Comparison of ENCODE assay signal across 11 mouse cellular contexts in the genomic region with DNA sequence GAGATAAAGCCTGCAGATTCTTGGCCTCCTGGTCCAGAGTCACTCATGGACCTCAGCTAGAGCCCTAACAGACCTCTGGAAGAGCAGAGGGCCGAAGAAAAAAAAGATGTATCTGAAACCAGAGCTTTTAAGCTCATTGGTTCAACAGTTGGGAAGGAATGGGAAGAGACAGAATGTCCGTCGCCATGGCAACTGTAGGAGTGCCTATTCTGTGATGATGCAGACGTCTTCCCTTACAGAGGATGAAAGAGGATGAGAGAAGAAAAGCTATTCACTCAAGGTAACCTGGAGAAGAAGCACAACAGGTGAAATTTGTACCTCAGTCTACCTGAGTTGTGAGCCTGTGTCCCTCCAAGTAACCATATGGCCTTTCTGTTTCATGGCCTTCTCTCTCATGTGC. TPM values are rescaled to one million over a fixed set of nuclear protein-coding genes. Genes with fewer than 3 reads are reported as not detected.
DNase-seq lines count a peak whose midpoint lies in the region; ATAC-seq and TF ChIP-seq lines count a peak whose summit lies in the region.
"Had no signal": no experiment of that assay in that cellular context is flagged by ENCODE, and none has a peak within 500 bp of the region (broad histone marks: within the 10 kb centered on the region; RNA-seq: fewer than 3 reads in every experiment).

No protein-coding gene starts in this region.

- no peak overlapping the region for H3K4me3 ChIP-seq in forebrain, embryonic 13.5 days
- no peak overlapping the region for H3K4me3 ChIP-seq in forebrain, embryonic 10.5 days
- H3K4me3 ChIP-seq in layer of hippocampus, adult 2 months = no peak overlapping the region

- no peaks in the 10 kb centered on the region for H3K27me3 ChIP-seq in forebrain, embryonic 13.5 days
- no peaks in the 10 kb centered on the region for H3K27me3 ChIP-seq in forebrain, embryonic 10.5 days (ENCODE audit: poor library complexity, severe bottlenecking)

- H3K27ac ChIP-seq in forebrain, embryonic 13.5 days = no peak overlapping the region
- H3K27ac ChIP-seq in forebrain, embryonic 10.5 days = no peak overlapping the region
- peak overlapping the region; percentile 54; the same call in 1 of the 2 replicates for H3K27ac ChIP-seq in layer of hippocampus, adult 2 months

- WGBS in forebrain, embryonic 13.5 days = 57% methylated on average over 4 of the region's 4 CpGs
- WGBS in forebrain, embryonic 10.5 days = 56% methylated on average over 4 of the region's 4 CpGs

- no peaks in the 10 kb centered on the region for H3K36me3 ChIP-seq in forebrain, embryonic 13.5 days (ENCODE audit: poor library complexity, severe bottlenecking)
- no peaks in the 10 kb centered on the region for H3K36me3 ChIP-seq in forebrain, embryonic 10.5 days (replicated peaks)

- no peaks in the 10 kb centered on the region for H3K4me1 ChIP-seq in forebrain, embryonic 13.5 days
- no peaks in the 10 kb centered on the region for H3K4me1 ChIP-seq in forebrain, embryonic 10.5 days

- peak; percentile 86; the same call in 1 of the 2 replicates for ATAC-seq in forebrain, embryonic 13.5 days
- no peak for ATAC-seq in erythroblast, adult 5-6 weeks (replicated peaks; ENCODE audit: low FRiP score, poor library complexity, severe bottlenecking)

- no peaks in the 10 kb centered on the region for H3K9me3 ChIP-seq in forebrain, embryonic 13.5 days (replicated peaks)
- H3K9me3 ChIP-seq in forebrain, embryonic 10.5 days = no peaks in the 10 kb centered on the region

- H3K4me2 ChIP-seq in forebrain, embryonic 13.5 days = no peak overlapping the region
- H3K4me2 ChIP-seq: liver, embryonic 11.5 days had no signal

- no peak for DNase-seq in forebrain, embryonic 10.5 days (ENCODE audit: extremely low spot score, low spot score)
- peak; percentile 84 for DNase-seq in brain, adult 2 months (ENCODE audit: low read depth, low spot score)
- DNase-seq in layer of hippocampus, adult 2 months (ENCODE audit: low spot score in 2 of 2) = peak; percentile 37 to 54
- DNase-seq in retina, embryonic 14.5 days (ENCODE audit: low spot score) = peak; percentile 19
- no peak for DNase-seq in kidney, adult 18-20 months
- no peak for DNase-seq in thymus, postnatal 36 days
- DNase-seq: cerebellum, adult 11 months; kidney, postnatal 10 days had no signal

- no peak overlapping the region for H3K9ac ChIP-seq in forebrain, embryonic 13.5 days

- TF ChIP-seq CTCF in layer of hippocampus, adult 2 months (conservative IDR thresholded peaks at IDR 0.05) = no peak

RNA-seq across cellular contexts. Expression of gene Timp3, which starts 44.0 kb away (rescaled TPM):
- 13.3 and 13.6 TPM in 2 replicates for polyA plus RNA-seq in forebrain, embryonic 13.5 days (2015; fragmentation: Nextera tagmentation; extraction: Ambion mirVana)
- polyA plus RNA-seq in forebrain, embryonic 10.5 days (2016; fragmentation: Nextera tagmentation; extraction: Ambion mirVana) = 22.1 and 22.4 TPM in 2 replicates
- total RNA-seq in layer of hippocampus, adult 2 months (2021) = 10 to 100 TPM; 61.8 to 62.0 TPM
- total RNA-seq in erythroblast, adult 5-6 weeks (2015; ENCODE audit: low replicate concordance) = 0.42 TPM in 1 of 2 replicates, not detected in the other
- 0.77 and 0.84 TPM in 2 replicates for total RNA-seq in erythroblast, adult 5-6 weeks (2017; ENCODE audit: low replicate concordance)

Comparison
In these comparisons a context has a peak if more than half of its experiments do, and no peak if none do; other contexts are left out.
1. DNase-seq: peak in brain, adult 2 months (single experiment), layer of hippocampus, adult 2 months (2 of 2) and retina, embryonic 14.5 days (single experiment); none in forebrain, embryonic 10.5 days (single experiment), kidney, adult 18-20 months (single experiment) and thymus, postnatal 36 days (0 of 2).
2. RNA of gene Timp3, which starts 44.0 kb away (total RNA-seq): 61.8 to 62.0 TPM in layer of hippocampus, adult 2 months; 0.42 to 0.84 TPM in erythroblast, adult 5-6 weeks; every median in the first group is over 10 times any median in the second.